Mouse (Mus musculus): ENCODE results near the gene Umps.

Gene Umps

DNA sequence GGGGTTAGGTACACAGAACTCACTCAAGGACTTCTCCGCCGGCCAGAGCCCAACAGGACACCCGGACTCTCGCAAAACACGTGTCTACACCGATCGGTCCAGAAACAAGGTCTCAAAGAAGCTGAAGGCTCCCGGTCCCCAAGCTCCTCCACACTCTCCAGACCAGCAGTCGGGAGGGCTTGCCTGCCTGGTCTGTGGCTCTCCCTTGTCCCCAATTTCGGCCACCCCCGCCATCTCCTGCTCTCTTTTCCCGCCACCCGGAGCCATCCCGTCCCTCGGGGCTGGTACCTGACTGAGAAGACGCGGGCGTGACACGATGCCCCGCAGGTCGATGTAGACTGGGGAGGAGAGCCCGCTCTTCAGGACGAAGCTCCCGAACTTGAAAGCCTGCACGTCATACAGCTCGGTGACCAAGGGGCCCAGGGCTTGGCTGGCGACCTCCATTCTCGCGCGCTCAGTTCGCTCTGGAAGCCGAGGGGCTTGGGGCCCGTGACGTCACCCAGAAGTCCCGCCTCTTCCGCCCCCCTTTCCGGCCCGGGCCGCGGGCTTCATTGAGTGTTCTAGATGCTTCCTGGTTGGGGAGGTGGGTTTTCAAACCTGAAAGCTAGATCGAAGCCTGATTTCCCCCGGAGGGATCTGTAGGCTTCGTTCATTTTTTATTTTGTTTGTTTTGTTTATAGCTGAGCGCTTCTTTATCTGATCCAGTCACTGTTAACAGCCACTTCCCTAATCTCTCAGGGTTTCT, at the start of gene Umps:
Umps (minus strand) TSS at position 501 of the 745 bp plus-strand sequence.
- DNase-seq, result peak; percentile 81

- DNase-seq, result no peak
These were observed 45.4 kb upstream of the Umps start for GRCm38 (mm10) chr16:34011991-34012845.

DNA sequence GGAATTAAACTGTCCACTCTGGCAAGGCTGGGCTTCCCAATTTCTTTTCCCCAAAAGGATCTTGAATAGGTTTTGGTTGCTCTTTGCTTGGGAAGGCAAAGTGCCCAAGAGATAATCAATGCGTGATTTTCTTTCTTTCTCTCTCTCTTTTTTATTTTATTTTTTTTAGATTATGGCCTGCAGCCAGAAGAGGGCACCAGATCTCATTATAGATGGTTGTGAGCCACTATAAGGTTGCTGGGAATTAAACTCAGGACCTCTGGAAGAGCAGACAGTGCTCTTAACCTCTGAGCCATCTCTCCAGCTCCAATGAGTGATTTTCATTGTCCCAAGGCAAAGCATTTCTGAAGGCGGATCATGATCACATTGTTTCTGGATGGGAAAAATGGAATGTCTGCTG, 42.7 kb upstream of the Umps start:
- no peak for DNase-seq

DNA sequence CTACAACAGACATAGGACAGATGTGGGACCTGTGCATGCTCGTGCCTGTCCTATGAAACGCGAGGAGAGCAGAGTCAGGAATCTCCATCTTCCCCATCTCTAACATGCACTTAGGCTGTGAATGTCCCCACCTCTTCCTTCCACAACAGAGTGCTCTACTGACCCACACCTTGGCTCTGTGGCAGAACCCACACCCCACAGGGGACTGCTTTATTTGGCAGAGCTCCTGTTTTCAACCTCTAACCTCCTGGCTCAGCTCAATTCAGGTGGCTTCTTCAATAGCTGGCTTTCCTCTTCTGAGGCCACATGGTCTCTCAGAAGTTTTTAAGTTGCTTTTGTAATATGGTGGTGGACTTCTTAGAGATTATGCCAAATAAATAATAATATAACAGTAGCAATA, 39.1 kb upstream of the Umps start:
- DNase-seq, result no peak

DNA sequence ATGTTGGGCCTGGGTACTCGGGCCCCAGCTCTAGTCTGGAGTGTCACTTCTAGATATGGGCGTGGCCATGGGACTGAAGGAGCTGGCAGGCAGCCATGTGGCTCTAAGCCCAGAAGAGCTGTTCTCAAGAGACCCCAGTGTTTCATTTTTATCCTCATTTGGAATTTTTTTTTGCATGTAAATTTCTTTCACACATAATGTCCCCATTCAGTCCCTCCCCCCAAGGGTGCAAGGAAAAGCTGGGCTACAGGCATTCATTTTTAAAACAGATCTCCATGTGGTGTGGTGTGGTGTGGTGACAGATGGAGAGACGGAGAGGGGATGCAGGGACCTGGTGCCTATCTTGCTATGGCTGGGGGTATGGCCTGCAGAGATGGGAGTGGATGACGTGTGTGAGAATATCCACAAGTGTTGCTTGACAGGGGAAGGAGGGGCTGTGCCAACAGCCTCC, 37.3 kb upstream of the Umps start:
- no peak for DNase-seq

GRCm38 (mm10) chr16:34003566-34004127, 36.8 kb upstream of the Umps start:
- DNase-seq, result no peak

DNA sequence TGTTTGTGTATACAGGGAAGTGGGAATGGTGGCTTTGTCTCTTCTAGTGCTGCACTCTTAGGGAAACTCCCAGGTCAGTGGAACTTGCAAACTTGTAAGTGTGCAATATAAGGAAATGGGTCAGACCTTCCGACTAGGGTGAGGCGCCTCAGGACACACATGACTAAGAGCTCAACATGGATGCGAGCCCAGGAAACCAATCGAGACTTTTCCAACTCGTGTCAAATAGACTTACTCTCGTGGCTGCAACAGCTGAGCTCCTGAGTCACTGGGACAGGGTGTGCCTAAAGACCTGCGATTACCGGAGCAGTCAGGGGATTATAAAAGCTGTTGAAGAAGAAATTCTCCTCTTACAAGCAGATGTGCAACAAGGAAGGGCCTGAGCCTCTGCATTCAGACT, 33.9 kb upstream of the Umps start:
- no peak for DNase-seq

DNA sequence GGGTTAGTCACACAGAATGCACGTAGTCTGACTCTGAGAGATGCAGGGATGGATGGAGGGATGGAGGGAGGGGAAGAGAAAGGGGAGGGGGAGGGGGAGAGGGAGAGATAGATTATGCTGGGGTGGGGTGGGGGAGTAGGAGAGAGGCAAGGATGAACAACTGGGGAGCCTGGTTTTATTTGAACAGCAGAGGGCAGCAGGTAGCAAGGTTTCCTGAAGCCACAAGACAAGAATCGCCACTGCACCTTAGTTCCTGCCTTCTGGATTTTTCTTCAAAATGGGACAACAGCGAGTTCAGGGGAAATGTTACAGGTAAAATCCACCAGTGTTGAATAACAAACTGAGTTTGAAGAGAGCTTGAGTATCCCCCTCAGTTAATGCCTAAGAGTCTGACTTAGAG, 32.5 kb upstream of the Umps start:
- peak; percentile 32 for DNase-seq

DNA sequence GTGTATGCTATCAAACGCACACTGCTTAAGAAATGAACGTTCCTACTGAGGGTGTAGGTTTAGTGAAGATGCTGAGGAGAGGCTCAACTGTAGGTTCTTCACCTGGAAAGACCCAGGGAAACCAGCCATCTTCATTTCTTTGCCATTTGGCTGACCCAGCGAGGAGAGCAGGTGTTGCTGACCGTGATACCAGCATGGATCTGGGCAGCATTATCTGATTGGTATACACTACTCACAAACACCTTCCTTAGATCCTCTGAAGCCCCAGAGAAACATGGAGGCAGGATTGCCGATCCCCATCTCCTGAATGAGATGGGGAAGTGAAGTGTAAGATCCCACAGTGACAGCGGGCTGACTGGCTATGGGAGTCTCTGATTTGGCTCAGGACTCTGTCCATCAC, 31.2 kb upstream of the Umps start:
- DNase-seq, result peak; percentile 55

GRCm38 (mm10) chr16:33996030-33996429, 29.2 kb upstream of the Umps start:
- peak; percentile 29 for DNase-seq

GRCm38 (mm10) chr16:33995496-33995895, 28.7 kb upstream of the Umps start:
- DNase-seq, result peak; percentile 28

DNA sequence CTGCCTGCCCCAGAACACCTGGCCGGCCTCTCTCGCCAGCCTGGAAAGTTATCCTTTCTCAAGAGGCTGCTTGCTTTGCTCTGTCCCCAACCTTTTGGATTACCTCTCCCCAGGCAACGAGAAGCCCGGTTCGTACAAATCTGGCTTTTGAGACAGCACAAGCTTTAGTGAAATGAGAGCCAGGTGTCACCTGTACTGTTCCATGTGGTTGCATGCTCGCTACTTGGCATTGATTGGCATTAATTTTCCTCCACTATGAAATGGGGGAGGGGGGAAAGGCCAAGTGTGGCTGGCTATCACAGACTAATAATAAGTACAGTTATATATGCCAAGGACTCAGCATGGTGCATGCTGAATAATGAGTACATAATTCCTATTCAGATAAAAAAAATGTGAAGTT, 27.5 kb upstream of the Umps start:
- DNase-seq, result no peak

- DNase-seq, result no peak
These were observed 23.9 kb upstream of the Umps start for GRCm38 (mm10) chr16:33990712-33991111.

- DNase-seq, result no peak
These were observed 22.3 kb upstream of the Umps start for GRCm38 (mm10) chr16:33989106-33989505.

DNA sequence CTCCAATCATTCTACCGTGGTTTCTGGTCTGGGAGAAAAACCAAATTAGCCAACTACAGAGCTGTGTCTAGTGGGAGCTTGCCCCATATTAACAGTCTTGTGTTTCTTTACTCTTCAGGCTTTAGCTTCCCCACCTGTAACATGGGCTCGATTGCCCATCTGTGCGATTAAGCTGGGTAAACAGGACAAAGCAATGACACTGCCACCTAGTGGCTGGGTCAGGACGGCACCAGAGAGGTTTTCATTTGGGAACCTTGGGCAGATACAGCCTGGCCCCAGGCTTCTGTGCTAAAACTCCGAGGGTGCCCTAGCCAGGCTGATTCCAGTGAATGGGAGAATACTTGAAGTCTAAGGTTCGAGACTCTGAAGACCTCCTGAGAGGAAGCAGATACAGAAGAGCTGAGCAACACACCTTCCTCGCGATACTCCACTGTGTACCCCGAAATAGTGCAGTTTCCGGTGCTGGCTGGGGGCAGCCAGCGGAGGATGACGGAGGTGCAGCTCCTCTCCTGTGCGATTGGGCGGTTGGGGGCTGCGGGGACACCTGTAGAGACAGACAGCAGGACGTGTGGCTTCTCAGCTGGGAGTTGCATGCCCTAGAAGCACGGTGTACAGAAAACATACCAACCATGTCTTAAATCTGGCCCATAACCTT, 21.6 kb upstream of the Umps start:
- DNase-seq, result peak; percentile 28

GRCm38 (mm10) chr16:33986993-33987392, 20.2 kb upstream of the Umps start:
- DNase-seq, result no peak

DNA sequence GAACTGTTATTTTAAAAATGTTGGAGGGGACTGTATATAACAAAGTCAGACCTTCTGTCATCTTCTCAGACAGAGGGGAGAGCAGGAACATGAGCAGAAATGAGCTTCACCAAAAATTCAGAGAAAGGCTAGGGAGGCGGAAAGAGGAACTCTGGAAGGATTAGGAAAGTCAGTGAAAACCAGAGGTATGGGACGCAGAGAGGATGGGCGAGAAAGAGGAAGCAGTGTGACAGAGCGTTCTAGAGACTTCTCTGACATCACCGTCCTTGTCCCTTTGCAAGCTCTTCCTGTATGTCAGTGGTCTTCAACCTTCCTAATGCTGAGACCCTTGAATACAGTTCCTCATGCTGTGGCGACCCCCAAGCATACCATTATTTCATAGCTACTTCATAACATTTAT, 18.5 kb upstream of the Umps start:
- no peak for DNase-seq

DNA sequence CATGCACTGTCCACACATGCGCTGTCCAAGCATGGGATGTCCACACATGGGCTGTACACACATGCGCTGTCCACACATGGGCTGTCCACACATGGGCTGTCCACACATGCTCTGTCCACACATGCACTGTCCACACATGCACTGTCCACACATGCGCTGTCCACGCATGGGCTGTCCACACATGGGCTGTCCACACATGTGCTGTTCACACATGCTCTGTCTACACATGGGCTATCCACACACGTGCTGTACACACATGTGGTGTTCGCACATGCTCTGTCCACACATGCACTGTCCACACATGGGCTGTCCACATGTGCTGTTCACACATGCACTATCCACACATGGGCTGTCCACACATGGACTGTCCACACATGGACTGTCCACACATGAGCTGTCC, 16.9 kb upstream of the Umps start:
- DNase-seq, result no peak

GRCm38 (mm10) chr16:33979855-33980254, 13.0 kb upstream of the Umps start:
- no peak for DNase-seq

GRCm38 (mm10) chr16:33967283-33967640, 424 bp upstream of the Umps start:
- DNase-seq, result no peak

- peak; percentile 18 for DNase-seq
These were observed 830 bp downstream of the Umps start for GRCm38 (mm10) chr16:33965878-33966537.

DNA sequence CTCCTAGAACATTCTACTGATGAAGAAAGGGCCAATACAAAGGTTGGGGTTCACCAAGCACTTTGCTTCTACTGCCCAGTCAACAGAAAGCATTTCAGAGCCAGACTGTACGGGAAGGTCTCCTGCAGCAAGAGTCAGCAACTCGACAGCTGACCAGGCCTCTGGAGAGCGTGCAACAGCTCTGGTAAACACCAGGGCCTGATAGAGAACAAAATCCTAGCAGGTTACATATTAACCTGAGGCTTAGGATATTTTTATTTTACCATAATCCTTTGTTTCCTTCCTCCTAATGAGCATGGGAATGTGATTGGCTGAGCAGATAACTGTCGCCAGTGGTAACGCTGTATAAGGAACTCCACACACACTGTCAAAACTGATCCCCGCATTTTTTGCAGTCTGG, 3.3 kb downstream of the Umps start:
- no peak for DNase-seq

DNA sequence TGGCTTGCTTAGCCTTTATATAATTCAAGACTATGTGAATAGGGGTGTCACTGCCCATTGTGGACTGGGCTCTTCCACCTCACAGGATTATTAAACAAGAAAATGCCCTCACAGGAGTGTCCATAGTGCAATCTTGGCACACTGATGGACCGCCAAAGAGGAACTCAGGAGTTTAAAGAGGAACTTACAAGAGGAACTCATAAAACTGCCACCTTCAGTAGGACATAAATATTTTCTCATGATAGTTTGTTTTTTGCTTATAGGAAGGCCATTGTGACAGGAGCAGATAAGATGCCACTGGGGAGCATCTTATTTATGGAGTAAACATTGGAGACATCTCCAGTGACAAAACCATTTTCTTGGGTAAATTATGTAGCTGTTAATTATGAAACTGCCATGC, 12.0 kb downstream of the Umps start:
- no peak for DNase-seq

Data from cerebellum, adult 9-11 months (tissue).